Mouse (Mus musculus) small intestine, adult 2 months (tissue): Measurements from ENCODE around the gene Nbea.

ENCODE experiments used
- CTCF ChIP-seq: fragments of 200-500 bp; IDR thresholded peaks from 2 replicates; pipeline ENCODE4 v1.5.1; 2012; ENCODE audit warnings: low read depth, mild to moderate bottlenecking, control low read depth, inconsistent platforms, low read length, moderate library complexity, mixed read lengths; ENCODE audit not compliant: insufficient replicate concordance, insufficient read length; ENCODE audit errors: extremely low read depth
- POLR2A ChIP-seq: fragments of 200-500 bp; IDR thresholded peaks from 2 replicates; pipeline ENCODE4 v1.6.1; 2012; ENCODE audit warnings: low read depth, mild to moderate bottlenecking, control low read depth, inconsistent platforms, low read length, moderate library complexity

DNA sequence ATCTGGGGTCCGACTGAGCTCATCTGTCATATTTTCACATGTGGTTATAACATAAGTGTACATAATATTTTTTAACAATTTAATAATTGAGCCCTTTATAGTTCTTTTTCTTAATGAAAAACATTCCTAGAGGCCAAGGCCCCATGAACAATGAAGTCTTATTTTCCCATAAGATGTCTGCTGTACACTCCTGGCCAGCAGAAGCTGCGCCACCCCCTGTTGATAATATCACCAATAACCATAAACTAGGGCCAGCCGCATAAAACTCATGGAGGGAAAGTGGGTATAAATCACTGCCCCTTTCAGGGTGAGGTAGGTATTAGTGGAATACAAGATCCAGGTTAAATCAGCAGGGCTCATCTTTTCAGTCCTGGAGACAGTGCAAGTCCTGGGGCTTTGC is 537.1 kb downstream of the Nbea start:
- TF ChIP-seq CTCF (no peak), POLR2A (no peak)
